Mouse (Mus musculus): Measurements from ENCODE around the gene Tmem51. TPM values are rescaled to one million over a fixed set of nuclear protein-coding genes. Genes with fewer than 3 reads are reported as not detected.

The Tmem51 gene
- total and polyA plus RNA-seq, 3 experiments = not detected

GRCm38 (mm10) chr4:142088409-142088808 is 4.3 kb upstream of the Tmem51 start:
- Histone ChIP-seq H3K27me3 (ENCODE audit: control insufficient read depth in 1 of 2, insufficient read depth in 2 of 2, low read length in 2 of 2) (no peaks in the 10 kb centered on the region), H3K36me3 (ENCODE audit: control insufficient read depth in 1 of 2, insufficient read depth in 2 of 2, low read length in 2 of 2) (no peaks in the 10 kb centered on the region), H3K9ac (ENCODE audit: control insufficient read depth, low read depth, low read length, poor library complexity, severe bottlenecking) (no peak overlapping the region), H3K9me3 (replicated peaks; ENCODE audit: insufficient read depth, low read length) (no peaks in the 10 kb centered on the region; the same call in 1 of the 2 replicates), H3K4me3 (ENCODE audit: control insufficient read depth in 1 of 2, insufficient read depth in 1 of 2, low read depth in 2 of 2, low read length in 2 of 2) (no peak overlapping the region), H3K27ac (ENCODE audit: control insufficient read depth, low read depth, low read length) (no peak overlapping the region), H3K4me1 (ENCODE audit: control insufficient read depth in 1 of 2, insufficient read depth in 2 of 2, low read length in 2 of 2) (no peaks in the 10 kb centered on the region), H3K79me2 (ENCODE audit: control insufficient read depth, insufficient read depth, low read length, poor library complexity) (no peaks in the 10 kb centered on the region)
- TF ChIP-seq E2F4 (IDR thresholded peaks at IDR 0.05; ENCODE audit: borderline replicate concordance, low read depth, low read length) (no peak), MXI1 (IDR thresholded peaks at IDR 0.05; ENCODE audit: low read depth, low read length) (no peak), ETS1 (IDR thresholded peaks at IDR 0.05; ENCODE audit: low read depth, low read length) (no peak), KAT2A (conservative IDR thresholded peaks at IDR 0.05; ENCODE audit: low read depth, low read length) (no peak), NELFE (IDR thresholded peaks at IDR 0.05; ENCODE audit: low read depth, low read length) (no peak), USF1 (IDR thresholded peaks at IDR 0.05; ENCODE audit: low read depth, low read length) (no peak)
- no peak for DNase-seq (ENCODE audit: low read depth, low spot score)

- no peak overlapping the region for H3K4me3 ChIP-seq (ENCODE audit: control insufficient read depth in 1 of 2, insufficient read depth in 1 of 2, low read depth in 2 of 2, low read length in 2 of 2)
- TF ChIP-seq TCF12 (IDR thresholded peaks at IDR 0.05; ENCODE audit: low read depth, low read length) (no peak), POLR2AphosphoS5 (IDR thresholded peaks at IDR 0.05; ENCODE audit: borderline replicate concordance, low read depth, low read length) (no peak), MYB (IDR thresholded peaks at IDR 0.05; ENCODE audit: low read depth, low read length) (no peak), USF1 (IDR thresholded peaks at IDR 0.05; ENCODE audit: low read depth, low read length) (no peak)
- H3K27ac ChIP-seq (ENCODE audit: control insufficient read depth, low read depth, low read length) = no peak overlapping the region
- no peaks in the 10 kb centered on the region for H3K27me3 ChIP-seq (ENCODE audit: control insufficient read depth in 1 of 2, insufficient read depth in 2 of 2, low read length in 2 of 2)
- no peak overlapping the region for H3K9ac ChIP-seq (ENCODE audit: control insufficient read depth, low read depth, low read length, poor library complexity, severe bottlenecking)
- H3K4me1 ChIP-seq (ENCODE audit: control insufficient read depth in 1 of 2, insufficient read depth in 2 of 2, low read length in 2 of 2) = no peaks in the 10 kb centered on the region
- H3K9me3 ChIP-seq (replicated peaks; ENCODE audit: insufficient read depth, low read length) = no peaks in the 10 kb centered on the region; the same call in 1 of the 2 replicates
- H3K79me2 ChIP-seq (ENCODE audit: control insufficient read depth, insufficient read depth, low read length, poor library complexity) = no peaks in the 10 kb centered on the region
- DNase-seq (ENCODE audit: low read depth, low spot score) = no peak
- no peaks in the 10 kb centered on the region for H3K36me3 ChIP-seq (ENCODE audit: control insufficient read depth in 1 of 2, insufficient read depth in 2 of 2, low read length in 2 of 2)
Observed at GRCm38 (mm10) chr4:142084936-142085563, 946 bp upstream of the Tmem51 start.

DNA sequence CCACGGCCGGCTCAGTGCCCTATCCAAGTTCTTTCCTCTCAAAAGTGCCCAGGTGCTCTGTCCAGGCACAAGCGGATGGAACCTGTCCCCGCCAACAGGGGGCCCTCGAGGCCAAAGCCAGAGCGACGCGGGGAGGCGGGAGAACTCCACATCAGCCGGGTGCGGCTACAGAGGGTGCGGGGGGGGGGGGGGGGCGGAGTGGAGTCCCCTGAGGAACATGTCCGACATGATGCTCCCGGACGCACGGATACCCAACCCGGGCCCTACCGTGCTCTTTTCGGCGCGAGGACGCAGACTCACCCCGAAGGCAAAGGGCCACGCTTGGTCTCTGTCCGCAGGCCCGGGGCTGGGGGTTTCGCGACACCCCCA is 358 bp downstream of the Tmem51 start:
- Histone ChIP-seq H3K4me3 (ENCODE audit: control insufficient read depth in 1 of 2, insufficient read depth in 1 of 2, low read depth in 2 of 2, low read length in 2 of 2) (no peak overlapping the region), H3K9me3 (replicated peaks; ENCODE audit: insufficient read depth, low read length) (no peaks in the 10 kb centered on the region; the same call in 1 of the 2 replicates), H3K4me1 (ENCODE audit: control insufficient read depth in 1 of 2, insufficient read depth in 2 of 2, low read length in 2 of 2) (no peaks in the 10 kb centered on the region), H3K27ac (ENCODE audit: control insufficient read depth, low read depth, low read length) (no peak overlapping the region), H3K36me3 (ENCODE audit: control insufficient read depth in 1 of 2, insufficient read depth in 2 of 2, low read length in 2 of 2) (no peaks in the 10 kb centered on the region), H3K79me2 (ENCODE audit: control insufficient read depth, insufficient read depth, low read length, poor library complexity) (no peaks in the 10 kb centered on the region), H3K9ac (ENCODE audit: control insufficient read depth, low read depth, low read length, poor library complexity, severe bottlenecking) (no peak overlapping the region), H3K27me3 (ENCODE audit: control insufficient read depth in 1 of 2, insufficient read depth in 2 of 2, low read length in 2 of 2) (no peaks in the 10 kb centered on the region)
- DNase-seq (ENCODE audit: low read depth, low spot score) = no peak
- TF ChIP-seq ZNF384 (IDR thresholded peaks at IDR 0.05; ENCODE audit: low read depth, low read length) = no peak
- TF ChIP-seq RCOR1 (IDR thresholded peaks at IDR 0.05; ENCODE audit: low read depth, low read length) = no peak
- no peak for TF ChIP-seq CHD2 (IDR thresholded peaks at IDR 0.05; ENCODE audit: low read length)
- no peak for TF ChIP-seq NRF1 (IDR thresholded peaks at IDR 0.05; ENCODE audit: insufficient read depth, low read depth, low read length, poor library complexity, severe bottlenecking)
- TF ChIP-seq UBTF (IDR thresholded peaks at IDR 0.05; ENCODE audit: borderline replicate concordance, insufficient read depth, low read depth, low read length) = no peak
- no peak for TF ChIP-seq SMC3 (IDR thresholded peaks at IDR 0.05; ENCODE audit: low read depth, low read length)
- no peak for TF ChIP-seq USF1 (IDR thresholded peaks at IDR 0.05; ENCODE audit: low read depth, low read length)
- no peak for TF ChIP-seq GATA1 (IDR thresholded peaks at IDR 0.05; ENCODE audit: low read depth, low read length)
- TF ChIP-seq ZKSCAN1 (IDR thresholded peaks at IDR 0.05; ENCODE audit: low read depth, low read length) = no peak
- TF ChIP-seq SIN3A (IDR thresholded peaks at IDR 0.05; ENCODE audit: low read length) = no peak
- TF ChIP-seq NELFE (IDR thresholded peaks at IDR 0.05; ENCODE audit: low read depth, low read length) = no peak
- TF ChIP-seq ETS1 (IDR thresholded peaks at IDR 0.05; ENCODE audit: low read depth, low read length) = no peak
- TF ChIP-seq TCF12 (IDR thresholded peaks at IDR 0.05; ENCODE audit: low read depth, low read length) = no peak
- TF ChIP-seq USF2 (IDR thresholded peaks at IDR 0.05; ENCODE audit: borderline replicate concordance in 1 of 2, insufficient read depth in 1 of 2, low read depth in 1 of 2, low read length in 2 of 2) = no peak
- no peak for TF ChIP-seq MYB (IDR thresholded peaks at IDR 0.05; ENCODE audit: low read depth, low read length)
- TF ChIP-seq GABPA (IDR thresholded peaks at IDR 0.05; ENCODE audit: low read depth, low read length) = no peak
- no peak for TF ChIP-seq ZC3H11A (IDR thresholded peaks at IDR 0.05; ENCODE audit: low read depth, low read length)
- no peak for TF ChIP-seq MEF2A (IDR thresholded peaks at IDR 0.05; ENCODE audit: extremely low read depth, insufficient replicate concordance, low read depth, low read length, poor library complexity, severe bottlenecking)

All from MEL (cell line).